Mouse (Mus musculus): ENCODE data around the gene Slc38a3.

Slc38a3 gene

DNA sequence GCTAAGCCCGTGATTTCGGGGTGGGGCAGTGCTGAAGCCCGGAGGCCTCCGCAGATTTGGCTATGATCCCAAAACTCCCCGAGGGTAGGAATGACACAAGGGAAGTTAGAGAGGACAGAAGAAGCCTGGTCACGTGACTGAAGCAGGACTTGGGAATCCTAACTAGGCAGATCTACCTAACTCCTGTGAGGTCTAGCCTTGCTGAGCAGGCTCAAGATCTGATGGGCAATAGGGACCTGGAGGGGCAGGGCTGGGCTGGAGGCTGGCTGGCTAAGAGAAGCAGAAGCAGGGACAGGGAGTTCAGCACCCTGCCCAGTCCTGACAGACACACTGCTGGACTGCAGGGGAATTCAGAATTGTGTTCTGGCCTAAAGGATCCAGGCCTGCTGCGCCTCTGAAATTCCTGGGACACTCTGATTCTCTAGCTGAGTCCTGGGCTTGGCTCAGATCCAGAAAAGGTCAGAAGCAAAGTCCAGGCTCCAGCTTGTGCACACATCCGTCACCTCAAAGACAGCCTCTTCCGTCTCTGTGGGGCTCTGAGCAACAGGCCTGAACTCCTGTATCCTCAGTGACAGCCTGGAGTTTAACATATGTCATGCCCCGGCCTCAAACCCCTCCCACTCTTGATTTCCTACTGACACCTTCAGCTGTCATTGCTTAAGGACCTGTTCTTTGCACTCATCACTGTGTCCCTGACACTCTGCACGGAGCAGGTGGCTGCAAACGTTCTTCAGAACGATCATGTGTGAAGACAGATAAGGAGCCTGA, 50.4 kb downstream of the Slc38a3 start:
- no peak for DNase-seq (ENCODE audit: low spot score in 2 of 2)

DNA sequence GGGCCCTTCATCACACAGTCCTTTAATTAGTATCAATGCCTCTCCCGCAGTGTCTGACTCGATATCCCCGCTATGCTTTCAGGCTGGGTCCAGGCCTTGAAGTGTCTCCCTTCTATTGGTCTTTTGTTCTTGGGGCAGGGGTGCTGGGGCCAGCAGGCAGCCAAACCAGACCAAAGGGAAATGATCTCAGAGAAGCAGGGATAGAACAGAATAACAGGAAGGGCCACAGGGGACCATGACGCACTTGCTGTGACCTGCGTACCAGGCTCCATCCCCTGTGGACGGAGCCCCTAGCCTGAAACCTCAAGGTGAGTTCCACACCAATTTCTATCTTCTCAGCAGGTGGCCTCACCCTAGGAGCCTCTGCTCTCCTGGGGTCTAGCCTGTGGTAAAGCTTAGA, 51.2 kb downstream of the Slc38a3 start:
- DNase-seq (ENCODE audit: low spot score in 2 of 2), result no peak

DNA sequence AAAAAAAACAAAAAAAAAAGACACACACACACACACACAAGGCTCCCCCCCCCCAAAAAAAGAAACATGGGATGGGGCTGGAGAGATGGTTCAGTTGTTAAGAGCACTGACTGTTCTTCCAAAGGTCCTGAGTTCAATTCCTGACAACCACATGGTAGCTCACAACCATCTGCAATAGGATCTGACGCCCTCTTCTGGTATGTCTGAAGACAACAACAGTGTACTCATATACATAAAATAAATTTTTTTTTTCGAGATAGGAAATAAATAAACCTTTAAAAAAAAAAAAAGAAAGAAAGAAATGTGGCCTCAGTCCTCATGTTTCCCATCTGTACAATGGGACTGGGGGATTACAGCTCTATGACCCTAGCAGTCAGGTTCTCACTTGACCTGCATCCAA, 51.9 kb downstream of the Slc38a3 start:
- DNase-seq (ENCODE audit: low spot score in 2 of 2), result no peak

DNA sequence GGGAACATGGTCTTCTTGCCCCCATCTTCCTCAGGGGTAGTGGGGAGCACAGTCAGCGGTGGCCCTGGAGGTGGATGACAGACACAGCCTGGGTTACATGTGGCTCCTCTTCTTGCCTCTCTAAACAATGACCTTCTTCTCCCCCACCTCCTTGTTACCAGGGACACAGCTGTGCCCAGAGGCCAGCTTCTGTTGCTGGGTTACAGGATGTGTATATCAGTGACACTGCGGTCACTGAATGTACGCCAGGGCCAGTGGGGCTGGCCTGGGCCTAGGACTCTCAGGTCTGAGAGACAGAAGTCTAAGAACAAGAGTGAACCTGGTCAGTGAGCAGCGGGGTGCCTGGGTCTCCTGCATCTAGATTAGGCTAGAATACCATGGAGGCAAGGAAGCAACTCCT, 54.3 kb downstream of the Slc38a3 start:
- DNase-seq (ENCODE audit: low spot score in 2 of 2), result no peak

DNA sequence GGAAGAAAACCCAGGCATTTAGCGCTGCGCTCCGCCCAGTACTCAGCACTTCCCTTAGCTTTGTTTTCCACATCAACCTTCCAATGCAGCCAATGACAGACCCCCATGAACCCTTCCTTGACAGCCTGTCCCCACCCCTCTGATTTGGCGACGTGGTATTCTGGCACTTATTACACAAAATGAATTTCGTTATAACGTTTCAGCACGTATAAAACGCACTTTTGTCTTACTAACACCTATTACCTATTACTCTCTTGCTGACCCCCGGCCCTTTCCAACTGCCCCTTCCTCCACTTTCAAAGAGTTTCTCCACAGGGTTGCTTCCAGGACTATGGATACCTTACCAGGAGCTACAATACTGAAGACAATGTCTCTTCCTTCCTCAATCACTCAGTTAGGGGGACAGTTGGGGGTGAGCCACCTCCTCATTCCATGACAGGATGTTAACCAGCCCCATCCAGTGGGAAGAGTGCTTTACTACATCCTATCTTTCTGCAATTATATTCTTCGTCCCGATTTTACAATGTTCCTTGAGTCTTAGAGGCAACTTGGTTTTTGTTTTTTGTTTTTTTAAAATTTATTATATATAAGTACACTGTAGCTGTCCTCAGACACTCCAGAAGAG, 56.3 kb downstream of the Slc38a3 start:
- DNase-seq (ENCODE audit: low spot score in 2 of 2), result no peak

DNA sequence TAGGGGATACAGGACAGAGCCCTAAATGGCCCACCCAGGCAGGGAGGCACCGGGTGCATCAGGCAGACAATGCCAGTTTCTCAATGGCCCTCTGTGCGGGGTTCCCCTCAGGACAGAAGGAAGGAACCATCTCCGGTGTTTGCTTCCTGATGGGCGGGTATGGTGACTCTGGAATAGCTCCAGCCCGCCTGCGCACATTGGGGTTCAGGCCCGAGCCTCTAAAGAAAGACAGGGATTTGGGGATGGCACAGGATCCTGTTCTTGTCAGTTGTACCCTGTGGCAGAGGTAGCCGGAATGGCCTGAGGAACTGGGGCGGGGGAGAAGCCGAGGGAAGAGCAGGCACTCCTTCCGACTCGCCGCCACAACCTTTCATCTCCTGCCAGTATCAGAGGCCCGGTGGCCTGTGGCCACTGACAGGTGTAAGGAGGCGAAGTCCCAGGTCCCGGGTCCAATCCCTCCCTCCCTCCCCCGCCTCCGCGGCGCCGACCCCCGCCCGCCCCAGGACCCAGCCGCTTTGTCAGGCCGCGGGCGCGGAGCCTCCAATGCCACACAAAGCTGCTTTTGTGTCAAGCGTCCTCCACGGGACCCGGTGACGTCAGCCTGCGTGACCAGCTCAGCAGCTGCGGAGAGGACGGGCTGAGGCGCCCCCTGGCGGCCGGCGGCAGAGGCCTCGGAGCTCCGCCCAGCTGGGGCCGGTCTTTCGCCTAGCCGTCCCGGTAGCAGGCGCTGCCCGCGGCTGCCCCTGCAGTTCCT, 57.0 kb downstream of the Slc38a3 start:
- DNase-seq (ENCODE audit: low spot score in 2 of 2), result peak; percentile 97 to 99

DNA sequence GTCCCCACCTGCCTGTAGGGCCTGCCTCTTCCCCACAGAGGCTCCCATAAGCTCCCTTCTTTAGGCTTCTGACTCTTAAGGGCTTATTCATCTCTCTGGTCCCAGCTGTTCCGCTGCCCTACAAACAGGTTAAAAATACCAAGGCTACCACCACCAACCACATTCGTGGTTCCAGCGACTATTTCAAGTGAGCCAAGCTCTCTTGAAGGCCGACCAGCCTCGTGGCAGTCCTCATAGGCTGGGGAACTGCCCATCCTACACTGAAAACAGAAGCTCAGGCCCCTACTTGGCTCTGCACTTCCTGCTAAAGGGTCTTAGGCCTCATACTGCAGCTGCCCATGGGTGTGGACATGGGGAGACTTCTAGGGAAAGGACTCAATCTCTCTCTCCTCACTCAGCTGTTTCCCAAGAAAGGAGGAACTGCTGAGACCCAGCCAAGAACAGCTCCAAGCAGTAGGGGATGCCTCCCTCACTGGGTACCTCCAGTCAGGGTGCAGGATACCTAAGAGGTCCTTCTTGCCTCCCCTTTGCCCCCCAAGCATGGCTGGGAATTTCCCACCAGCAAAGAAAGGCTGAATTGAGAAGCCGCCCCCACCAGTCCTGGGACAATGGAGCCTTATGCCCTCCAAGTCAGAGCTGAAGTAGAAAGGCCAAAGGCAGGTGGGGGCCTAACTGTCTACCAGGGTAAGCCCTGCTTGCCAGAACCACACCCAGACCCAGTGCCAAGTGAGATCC, 57.7 kb downstream of the Slc38a3 start:
- DNase-seq (ENCODE audit: low spot score in 2 of 2), result no peak

DNA sequence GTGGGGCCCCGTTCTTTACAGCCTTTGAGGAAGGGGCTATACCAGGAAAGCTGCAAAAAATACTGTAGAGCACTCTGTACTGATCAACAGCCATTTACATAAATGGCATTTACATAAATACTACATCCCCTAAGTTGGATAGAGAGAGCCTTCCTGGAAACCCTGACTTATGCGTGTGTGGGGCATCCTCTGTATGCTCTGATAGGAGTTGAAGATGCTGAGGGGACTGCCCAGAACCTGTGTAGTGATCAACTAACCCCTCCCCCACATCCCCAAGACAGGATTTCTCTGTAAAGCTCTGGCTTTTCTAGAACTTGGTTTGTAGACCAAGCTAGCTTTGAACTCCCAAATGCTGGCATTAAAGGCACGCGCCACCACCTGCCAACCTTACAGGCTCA, 59.9 kb downstream of the Slc38a3 start:
- DNase-seq (ENCODE audit: low spot score in 2 of 2), result no peak

DNA sequence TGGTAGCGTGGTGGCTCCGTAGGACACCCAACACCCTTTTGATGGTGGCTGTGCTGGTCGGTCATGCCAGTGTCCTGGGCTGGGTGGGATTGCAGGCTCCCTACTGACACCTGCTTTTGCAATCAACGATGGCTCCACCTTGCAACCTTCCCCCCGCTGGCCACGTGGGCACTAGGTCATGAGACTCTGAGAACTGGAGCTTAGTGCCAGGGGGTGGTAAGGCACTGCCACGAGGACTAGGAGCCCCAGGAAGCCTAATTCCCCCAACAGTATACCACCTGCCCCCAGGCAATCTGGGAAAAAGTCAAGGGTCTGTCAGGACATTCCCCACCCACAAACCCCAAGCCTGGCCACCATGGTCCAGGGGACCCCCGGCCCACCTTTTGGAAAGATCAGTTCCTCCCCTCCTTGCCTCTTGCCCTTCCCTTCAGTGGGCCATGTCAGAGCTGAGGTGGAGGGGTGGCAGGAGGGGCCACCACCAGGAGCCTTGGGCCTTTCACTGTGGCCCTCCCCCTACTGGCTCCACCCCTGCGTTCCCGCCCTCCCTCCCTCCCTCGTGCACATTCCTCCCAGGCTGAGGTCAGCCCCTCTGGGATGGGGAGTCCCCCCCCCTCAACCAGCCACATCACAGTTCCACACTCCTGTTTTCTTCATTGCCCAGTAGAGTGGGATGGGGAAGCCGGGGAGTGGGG, 60.4 kb downstream of the Slc38a3 start, which contains the start of gene Sema3b:
Sema3b (minus strand) TSS at position 489 of the 692 bp plus-strand sequence.
- DNase-seq (ENCODE audit: low spot score in 2 of 2), result no peak

DNA sequence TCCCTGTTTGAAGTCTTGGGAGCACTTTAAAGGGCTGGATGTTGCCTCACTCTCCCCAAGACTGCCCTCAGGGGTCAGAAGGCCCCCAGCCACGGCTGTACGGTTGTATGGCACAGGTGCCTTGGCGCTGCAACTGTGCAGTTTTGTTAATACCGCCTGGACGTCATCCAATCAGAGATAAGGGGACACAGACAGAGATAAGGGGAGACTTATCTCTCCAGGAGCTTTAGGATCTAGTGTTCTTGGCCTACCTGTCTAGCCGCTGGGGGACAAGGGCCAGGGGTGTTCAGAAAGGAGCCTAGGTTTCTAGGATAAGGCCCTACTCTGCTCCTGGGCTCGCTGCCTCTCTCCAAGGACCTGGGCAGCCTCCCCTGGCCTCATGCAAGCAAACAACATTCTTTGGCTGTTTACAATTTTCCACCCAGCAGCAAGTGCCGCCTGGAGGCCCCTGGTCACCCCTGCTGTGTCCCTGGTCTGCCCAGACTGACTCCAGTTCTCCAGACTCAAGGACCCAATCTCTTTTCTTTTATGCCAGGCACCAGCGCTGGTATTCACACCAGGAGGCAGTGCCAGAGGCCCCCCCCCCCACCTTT, 61.6 kb downstream of the Slc38a3 start:
- DNase-seq (ENCODE audit: low spot score in 2 of 2), result no peak

DNA sequence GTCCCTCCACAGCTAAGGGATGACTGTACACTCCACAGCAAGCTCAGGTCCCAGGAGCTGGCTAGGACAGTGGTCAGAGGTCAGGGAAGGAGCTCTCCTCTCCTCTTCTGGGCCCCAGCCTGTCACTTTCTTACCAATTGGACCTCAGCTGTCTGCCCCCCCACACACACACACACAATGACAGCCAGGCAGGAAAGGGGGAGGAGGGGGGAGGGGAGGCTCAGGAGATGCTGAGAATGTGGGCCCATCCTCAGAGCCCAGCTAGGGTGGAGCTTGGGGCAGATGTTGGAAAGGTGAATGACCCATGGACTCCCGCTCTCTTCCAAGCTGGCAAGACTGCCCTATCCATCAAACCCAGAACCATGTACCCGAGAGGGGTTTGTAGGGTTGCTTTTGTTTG, 62.3 kb downstream of the Slc38a3 start:
- no peak for DNase-seq (ENCODE audit: low spot score in 2 of 2)

DNA sequence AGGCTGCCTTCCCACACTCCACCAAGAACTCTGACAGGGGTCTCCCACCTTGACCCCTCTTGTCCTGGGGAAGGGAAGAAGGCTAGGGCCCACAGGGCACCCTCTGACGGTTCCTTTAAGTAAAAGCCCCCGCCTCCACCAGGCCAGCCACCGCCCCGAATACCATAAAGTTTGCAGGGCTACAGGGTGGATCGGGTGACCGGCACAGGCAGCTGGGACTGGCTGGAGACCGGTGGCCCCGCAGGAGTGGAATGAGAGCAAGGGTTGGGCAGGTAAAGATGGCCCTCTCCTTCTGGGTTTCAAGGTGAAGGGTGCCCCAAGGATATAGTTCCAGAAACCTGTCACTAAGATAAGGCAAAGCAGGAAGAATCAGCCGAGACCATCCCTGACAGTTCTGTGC, 62.7 kb downstream of the Slc38a3 start:
- DNase-seq (ENCODE audit: low spot score in 2 of 2), result peak; percentile 54 to 59

DNA sequence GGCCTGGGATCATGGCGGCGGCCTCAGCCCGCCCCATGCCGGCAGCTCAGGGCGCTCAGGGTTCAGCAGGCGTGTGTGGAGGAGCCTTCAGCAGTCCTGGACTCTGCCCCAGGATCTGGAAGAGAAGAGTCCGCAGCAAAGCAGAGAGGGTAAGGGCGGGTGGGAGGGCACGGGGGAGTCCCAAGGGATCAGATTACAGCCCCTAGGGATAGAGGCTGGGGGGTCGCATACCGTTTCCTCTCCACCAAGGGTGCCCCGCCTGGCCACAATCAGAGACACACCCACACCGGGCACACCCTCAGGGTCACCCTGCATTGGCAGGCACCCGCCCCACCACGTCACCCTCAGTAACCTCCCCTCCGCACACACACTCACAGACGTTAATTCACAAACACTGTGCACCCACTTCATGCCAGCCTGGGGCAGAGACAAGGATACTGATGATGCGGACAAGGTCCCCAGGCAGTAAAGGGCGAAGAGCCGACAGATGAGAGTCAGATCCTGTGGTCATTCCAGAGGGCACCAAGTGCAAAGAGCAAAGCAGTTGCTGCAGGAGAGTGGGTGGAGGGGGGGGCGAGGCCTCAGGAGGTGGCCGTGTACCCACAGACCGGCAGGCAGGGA, 64.2 kb downstream of the Slc38a3 start:
- no peak for DNase-seq (ENCODE audit: low spot score in 2 of 2)

DNA sequence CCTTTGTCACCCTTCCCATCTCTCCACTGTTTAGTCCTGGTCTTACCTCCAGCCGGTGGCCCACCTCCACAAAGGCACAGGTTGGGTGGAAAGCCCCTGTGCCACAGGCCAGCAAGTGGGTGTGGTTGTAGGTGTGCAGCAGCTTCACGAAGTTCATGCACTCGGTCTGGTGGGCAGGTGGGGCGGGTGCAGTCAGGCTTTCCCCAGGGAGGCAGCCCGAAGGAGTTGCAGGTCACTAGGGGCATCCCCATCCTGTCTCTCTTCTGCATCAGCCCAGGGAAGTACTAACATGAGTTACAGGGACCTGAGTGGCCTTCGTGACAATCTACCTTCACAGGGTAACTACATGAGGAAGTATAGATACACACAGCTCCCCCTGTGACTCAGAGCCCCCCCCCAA, 66.1 kb downstream of the Slc38a3 start:
- no peak for DNase-seq (ENCODE audit: low spot score in 2 of 2)

DNA sequence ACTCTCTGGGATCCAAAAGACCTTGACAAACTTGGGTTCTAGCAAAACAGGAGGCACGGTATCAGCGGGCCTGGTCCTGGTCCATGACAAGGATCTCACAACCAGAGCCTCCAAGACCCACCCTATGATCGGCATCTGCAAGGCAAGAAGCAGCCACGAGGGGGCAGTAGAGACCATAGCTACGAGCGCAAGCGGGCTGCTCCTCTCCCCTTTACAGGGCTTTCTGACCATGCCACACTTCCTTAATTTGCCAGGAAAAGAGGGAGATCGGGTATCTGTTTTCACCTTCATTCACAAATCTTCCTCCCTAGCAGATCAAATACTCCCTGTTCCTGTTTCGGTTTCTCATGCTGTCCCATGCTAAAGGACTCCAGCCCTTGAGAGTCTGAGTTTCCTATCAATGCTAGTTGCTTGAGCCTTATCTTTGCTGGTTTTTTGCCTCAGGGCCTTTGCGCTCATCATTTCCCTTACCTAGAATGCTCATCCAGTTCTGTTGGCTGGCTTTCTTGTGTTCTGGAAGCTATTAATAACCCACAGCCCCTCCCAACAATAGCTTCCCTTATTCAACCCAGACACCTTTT, 67.2 kb downstream of the Slc38a3 start:
- peak; percentile 83 to 91 for DNase-seq (ENCODE audit: low spot score in 2 of 2)

DNA sequence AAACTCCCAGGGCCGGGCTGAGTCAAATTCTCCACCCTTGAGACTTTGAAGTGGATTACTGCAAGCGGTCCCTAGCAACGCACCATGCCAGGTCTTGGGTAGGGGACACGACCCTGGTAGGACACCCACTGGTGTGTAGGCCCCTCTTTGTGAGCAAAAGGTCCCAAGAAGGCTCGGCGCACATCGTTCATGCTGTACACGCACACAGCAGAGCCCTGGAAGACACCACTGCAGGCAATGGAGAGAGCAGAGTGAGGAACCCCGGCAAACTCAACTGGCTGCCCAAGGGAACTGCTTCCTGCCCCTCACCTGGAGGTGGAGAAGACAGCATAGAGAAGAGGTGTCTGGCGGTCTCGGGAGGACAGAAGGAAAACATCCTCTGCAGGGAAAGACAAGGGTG, 68.1 kb downstream of the Slc38a3 start:
- DNase-seq (ENCODE audit: low spot score in 2 of 2), result no peak

DNA sequence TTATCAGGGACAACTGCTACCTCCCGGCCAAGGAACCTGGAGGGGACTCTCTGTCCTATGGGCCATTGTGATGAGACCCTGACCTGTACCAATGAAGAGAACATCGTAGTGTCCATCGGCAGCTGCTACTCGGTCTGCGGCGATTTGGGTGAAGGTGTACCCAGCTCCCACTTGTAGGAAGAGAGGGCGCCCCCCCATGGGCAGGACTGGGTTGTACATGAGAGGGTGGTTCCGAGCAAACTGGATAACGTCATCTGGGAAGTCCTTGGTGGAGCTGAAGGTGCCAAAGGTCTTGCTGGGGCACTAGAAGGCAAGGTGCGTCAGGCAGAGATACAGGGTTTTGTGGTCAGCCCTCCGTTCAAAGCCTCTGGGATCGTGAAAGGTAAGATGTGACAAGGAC, 68.6 kb downstream of the Slc38a3 start:
- DNase-seq (ENCODE audit: low spot score in 2 of 2), result no peak

Measured in urinary bladder, postnatal 36 days (tissue).